Mouse (Mus musculus): ENCODE measurements around the gene Alox8.

Gene Alox8

GRCm38 (mm10) chr11:69148451-69148960 is 49.1 kb downstream of the Alox8 start:
- ChIA-PET CTCF (interaction anchor here in 2 of 4 experiments (0.7 to 1.7 kb wide), 4 partner anchors 10 to 24 kb away, joined by 3 to 7 read pairs (median 5); no protein-coding TSS in a partner anchor), POLR2A (interaction anchor here in 2 of 4 experiments (0.8 to 2.7 kb wide), 4 partner anchors 12 to 80 kb away, joined by 3 to 12 read pairs (median 4); no protein-coding TSS in a partner anchor)

GRCm38 (mm10) chr11:69147546-69147945 is 50.1 kb downstream of the Alox8 start:
- ChIA-PET POLR2A (interaction anchor here in 1 of 4 experiments (0.6 kb wide), 1 partner anchor 126 kb away, joined by 3 read pairs; no protein-coding TSS in a partner anchor), CTCF (no interaction called here)

GRCm38 (mm10) chr11:69135361-69135760 is 62.3 kb downstream of the Alox8 start:
- CTCF ChIA-PET: no interaction called here

GRCm38 (mm10) chr11:69134622-69134968 is 63.0 kb downstream of the Alox8 start:
- ChIA-PET POLR2A (interaction anchor here in 3 of 4 experiments (0.9 to 2.9 kb wide), 23 partner anchors 8 to 451 kb away, joined by 3 to 25 read pairs (median 4); partner anchors contain the start of genes Aloxe3 (in 1 of the 3), Cntrob (in 1 of the 3), Per1 (in 1 of the 3) and Tmem107 (in 1 of the 3)), CTCF (interaction anchor here in 1 of 4 experiments (1.0 to 2.0 kb wide), 12 partner anchors 10 to 192 kb away, joined by 3 to 7 read pairs (median 4); partner anchors contain the start of genes 9130213A22Rik, Aloxe3, Borcs6 and Kcnab3)

More at GRCm38 (mm10) chr11:69135361-69135760, 62.3 kb downstream of the Alox8 start:
- POLR2A ChIA-PET: interaction anchor here in 3 of 4 experiments (0.7 to 2.9 kb wide), 11 partner anchors 7 to 450 kb away, joined by 3 to 21 read pairs (median 5); partner anchors contain the start of gene Aloxe3 (in 1 of the 3)
